Mouse (Mus musculus) intestine, embryonic 15.5 days (tissue): Measurements from ENCODE around the gene 1700057G04Rik. TPM values are rescaled to one million over a fixed set of nuclear protein-coding genes. Genes with fewer than 3 reads are reported as not detected.

Experiments used
- ATAC-seq: fragments of 200-750 bp; cut with Nextera tagmentation; 2 replicates; pipeline ENCODE4 v1.8.0; 2017; ENCODE audit warnings: moderate TSS enrichment, moderate library complexity
- H3K27ac ChIP-seq: fragments of 300-500 bp; sonication (generic); 2 replicates; pipeline ENCODE4 v1.5.1; 2015; ENCODE audit warnings: mild to moderate bottlenecking, inconsistent platforms
- H3K27me3 ChIP-seq: fragments of 300-500 bp; sonication (generic); replicated peaks from 2 replicates; pipeline ENCODE4 v1.6.1; 2015; ENCODE audit warnings: inconsistent platforms
- H3K36me3 ChIP-seq: fragments of 300-500 bp; sonication (generic); 2 replicates; pipeline ENCODE4 v1.6.1; 2015; ENCODE audit warnings: inconsistent platforms
- H3K4me1 ChIP-seq: fragments of 300-500 bp; sonication (generic); replicated peaks from 2 replicates; pipeline ENCODE4 v1.6.1; 2015; ENCODE audit warnings: inconsistent platforms
- H3K4me2 ChIP-seq: fragments of 300-500 bp; sonication (generic); replicated peaks from 2 replicates; pipeline ENCODE4 v1.6.1; 2015; ENCODE audit warnings: mild to moderate bottlenecking, inconsistent platforms
- H3K4me3 ChIP-seq: fragments of 300-500 bp; sonication (generic); replicated peaks from 2 replicates; pipeline ENCODE4 v1.5.1; 2015; ENCODE audit warnings: inconsistent platforms
- H3K9ac ChIP-seq: fragments of 300-500 bp; sonication (generic); 2 replicates; pipeline ENCODE4 v1.6.1; 2015; ENCODE audit warnings: inconsistent platforms
- H3K9me3 ChIP-seq: fragments of 300-500 bp; sonication (generic); 2 replicates; pipeline ENCODE4 v1.6.1; 2016; ENCODE audit warnings: inconsistent platforms
- WGBS: fragments of 180-500 bp; shearing (Covaris S2); methylation state at CpG from one replicate; pipeline ENCODE4 v1.1.7; 2015; 5-methylcytosine and 5-hydroxymethylcytosine counted together
- polyA plus RNA-seq: library from polyadenylated mRNA; unstranded; fragments of >200 nt; fragmentation: Nextera tagmentation; extraction: Ambion mirVana; gene quantifications from 2 replicates; pipeline ENCODE4 v1.2.1, GENCODE M21; 2015

1700057G04Rik gene
- not detected in 2 replicates for polyA plus RNA-seq

GRCm38 (mm10) chr9:92309077-92309476 is at the start of gene 1700057G04Rik:
Gene 1700057G04Rik (plus strand): TSS chr9:92309377.
- Histone ChIP-seq H3K9me3 (no peaks in the 10 kb centered on the region), H3K27me3 (no peaks in the 10 kb centered on the region), H3K36me3 (no peaks in the 10 kb centered on the region), H3K4me1 (no peaks in the 10 kb centered on the region), H3K4me3 (no peak within 1 kb of the TSS), H3K27ac (no peak within 1 kb of the TSS), H3K4me2 (no peak within 1 kb of the TSS), H3K9ac (no peak within 1 kb of the TSS)
- WGBS, result 48% methylated on average over 1 of the region's 1 CpGs
- ATAC-seq, result no peak

- Histone ChIP-seq H3K9ac (no peak overlapping the region), H3K9me3 (no peaks in the 10 kb centered on the region), H3K4me3 (no peak overlapping the region), H3K27ac (no peak overlapping the region), H3K36me3 (0 out of 2 replicates have a peak, but pooled peaks cover 3% of the 10 kb centered on the region), H3K4me1 (no peaks in the 10 kb centered on the region), H3K27me3 (no peaks in the 10 kb centered on the region), H3K4me2 (no peak overlapping the region)
- WGBS, result 68% methylated on average over 7 of the region's 7 CpGs
- ATAC-seq, result peak; percentile 78
These were observed 48.6 kb upstream of the 1700057G04Rik start for GRCm38 (mm10) chr9:92260481-92261159.

GRCm38 (mm10) chr9:92265719-92266118 is 43.5 kb upstream of the 1700057G04Rik start:
- Histone ChIP-seq H3K27me3 (no peaks in the 10 kb centered on the region), H3K4me1 (peaks cover 11% of the 10 kb centered on the region; the same call in 1 of the 2 replicates), H3K4me2 (no peak overlapping the region), H3K36me3 (peaks cover 5% of the 10 kb centered on the region; the same call in 1 of the 2 replicates), H3K9me3 (no peaks in the 10 kb centered on the region), H3K9ac (no peak overlapping the region), H3K4me3 (no peak overlapping the region), H3K27ac (no peak overlapping the region)
- 75% methylated on average over 4 of the region's 4 CpGs for WGBS
- ATAC-seq, result no peak

- WGBS, result 53% methylated on average over 8 of the region's 8 CpGs
These were observed 42.5 kb upstream of the 1700057G04Rik start for GRCm38 (mm10) chr9:92266558-92267171.

GRCm38 (mm10) chr9:92267732-92268131 is 41.4 kb upstream of the 1700057G04Rik start:
- no peak overlapping the region for H3K4me3 ChIP-seq
- H3K4me1 ChIP-seq, result peaks cover 11% of the 10 kb centered on the region; the same call in 1 of the 2 replicates
- WGBS, result 79% methylated on average over 1 of the region's 1 CpGs
- H3K4me2 ChIP-seq, result no peak overlapping the region
- H3K9me3 ChIP-seq, result no peaks in the 10 kb centered on the region
- ATAC-seq, result no peak
- H3K27ac ChIP-seq, result no peak overlapping the region
- H3K36me3 ChIP-seq, result peaks cover 5% of the 10 kb centered on the region; the same call in 1 of the 2 replicates
- no peaks in the 10 kb centered on the region for H3K27me3 ChIP-seq
- H3K9ac ChIP-seq, result no peak overlapping the region

More at GRCm38 (mm10) chr9:92266558-92267171, 42.5 kb upstream of the 1700057G04Rik start:
- peaks cover 11% of the 10 kb centered on the region; the same call in 1 of the 2 replicates for H3K4me1 ChIP-seq
- H3K27me3 ChIP-seq, result no peaks in the 10 kb centered on the region
- no peak overlapping the region for H3K9ac ChIP-seq
- H3K9me3 ChIP-seq, result no peaks in the 10 kb centered on the region
- H3K4me3 ChIP-seq, result no peak overlapping the region
- peak; percentile 82 for ATAC-seq
- peaks cover 8% of the 10 kb centered on the region; the same call in 1 of the 2 replicates for H3K36me3 ChIP-seq
- H3K4me2 ChIP-seq, result no peak overlapping the region
- H3K27ac ChIP-seq, result no peak overlapping the region

GRCm38 (mm10) chr9:92269829-92270404 is 39.3 kb upstream of the 1700057G04Rik start:
- Histone ChIP-seq H3K4me2 (no peak overlapping the region), H3K36me3 (peaks cover 5% of the 10 kb centered on the region; the same call in 1 of the 2 replicates), H3K4me3 (no peak overlapping the region), H3K9ac (no peak overlapping the region), H3K9me3 (no peaks in the 10 kb centered on the region), H3K4me1 (peaks cover 20% of the 10 kb centered on the region; the same call in 1 of the 2 replicates), H3K27me3 (no peaks in the 10 kb centered on the region), H3K27ac (no peak overlapping the region)
- no peak for ATAC-seq
- WGBS, result 91% methylated on average over 5 of the region's 5 CpGs

GRCm38 (mm10) chr9:92270927-92271326 is 38.2 kb upstream of the 1700057G04Rik start:
- H3K4me1 ChIP-seq, result peaks cover 23% of the 10 kb centered on the region; the same call in 1 of the 2 replicates
- ATAC-seq, result no peak
- H3K27me3 ChIP-seq, result no peaks in the 10 kb centered on the region
- no peak overlapping the region for H3K4me3 ChIP-seq
- no peak overlapping the region for H3K4me2 ChIP-seq
- peaks cover 5% of the 10 kb centered on the region; the same call in 1 of the 2 replicates for H3K36me3 ChIP-seq
- no peaks in the 10 kb centered on the region for H3K9me3 ChIP-seq
- H3K27ac ChIP-seq, result no peak overlapping the region
- WGBS, result 56% methylated on average over 4 of the region's 4 CpGs
- no peak overlapping the region for H3K9ac ChIP-seq

GRCm38 (mm10) chr9:92272650-92273049 is 36.5 kb upstream of the 1700057G04Rik start:
- H3K9ac ChIP-seq, result no peak overlapping the region
- no peak overlapping the region for H3K4me2 ChIP-seq
- peaks cover 14% of the 10 kb centered on the region; the same call in 1 of the 2 replicates for H3K4me1 ChIP-seq
- 84% methylated on average over 4 of the region's 4 CpGs for WGBS
- no peak overlapping the region for H3K4me3 ChIP-seq
- ATAC-seq, result no peak
- H3K9me3 ChIP-seq, result no peaks in the 10 kb centered on the region
- no peak overlapping the region for H3K27ac ChIP-seq
- peaks cover 5% of the 10 kb centered on the region; the same call in 1 of the 2 replicates for H3K36me3 ChIP-seq
- H3K27me3 ChIP-seq, result no peaks in the 10 kb centered on the region

GRCm38 (mm10) chr9:92273271-92273670 is 35.9 kb upstream of the 1700057G04Rik start:
- H3K36me3 ChIP-seq, result peaks cover 5% of the 10 kb centered on the region; the same call in 1 of the 2 replicates
- H3K9ac ChIP-seq, result no peak overlapping the region
- peak; percentile 30; the same call in 1 of the 2 replicates for ATAC-seq
- peaks cover 14% of the 10 kb centered on the region; the same call in 1 of the 2 replicates for H3K4me1 ChIP-seq
- no peak overlapping the region for H3K27ac ChIP-seq
- H3K27me3 ChIP-seq, result no peaks in the 10 kb centered on the region
- WGBS, result 70% methylated on average over 2 of the region's 2 CpGs
- H3K9me3 ChIP-seq, result no peaks in the 10 kb centered on the region
- H3K4me3 ChIP-seq, result no peak overlapping the region
- no peak overlapping the region for H3K4me2 ChIP-seq

GRCm38 (mm10) chr9:92273956-92274762 is 35.0 kb upstream of the 1700057G04Rik start:
- H3K27ac ChIP-seq, result peak overlapping the region; percentile 19; the same call in 1 of the 2 replicates
- no peaks in the 10 kb centered on the region for H3K27me3 ChIP-seq
- no peaks in the 10 kb centered on the region for H3K9me3 ChIP-seq
- H3K9ac ChIP-seq, result no peak overlapping the region
- H3K4me3 ChIP-seq, result no peak overlapping the region
- 40% methylated on average over 6 of the region's 6 CpGs for WGBS
- peaks cover 5% of the 10 kb centered on the region; the same call in 1 of the 2 replicates for H3K36me3 ChIP-seq
- H3K4me1 ChIP-seq, result peaks cover 14% of the 10 kb centered on the region; the same call in 1 of the 2 replicates
- ATAC-seq, result peak; percentile 89
- no peak overlapping the region for H3K4me2 ChIP-seq

- WGBS, result 65% methylated on average over 9 of the region's 9 CpGs
- H3K4me2 ChIP-seq, result no peak within 1 kb of the TSS
- H3K4me3 ChIP-seq, result no peak within 1 kb of the TSS
These were observed 33.5 kb upstream of the 1700057G04Rik start, which contains the start of gene Plscr2 for GRCm38 (mm10) chr9:92275486-92276207. Gene Plscr2 (plus strand): TSS chr9:92275602.

More at GRCm38 (mm10) chr9:92275486-92276207, 33.5 kb upstream of the 1700057G04Rik start, which contains the start of gene Plscr2:
- Histone ChIP-seq H3K4me1 (peaks cover 14% of the 10 kb centered on the region; the same call in 1 of the 2 replicates), H3K27me3 (no peaks in the 10 kb centered on the region), H3K9ac (no peak within 1 kb of the TSS), H3K36me3 (peaks cover 3% of the 10 kb centered on the region; the same call in 1 of the 2 replicates), H3K27ac (peak within 1 kb of the TSS; percentile 19; the same call in 1 of the 2 replicates), H3K9me3 (no peaks in the 10 kb centered on the region)
- ATAC-seq, result no peak
